Mouse (Mus musculus) kidney, embryonic 14.5 days (tissue): ENCODE results near the gene Tnks2. TPM values are rescaled to one million over a fixed set of nuclear protein-coding genes. Genes with fewer than 3 reads are reported as not detected.
"Not testable (repeated sequence)": the region's sequence is repeated elsewhere in the genome, so short reads cannot be mapped to it uniquely, and the experiment has no call there.

Source experiments
- ATAC-seq: fragments of 200-750 bp; cut with Nextera tagmentation; 2 replicates; pipeline ENCODE4 v1.8.0; 2017; ENCODE audit warnings: moderate number of reproducible peaks, mild to moderate bottlenecking, moderate TSS enrichment, moderate library complexity; ENCODE audit not compliant: low FRiP score, low TSS enrichment
- H3K27ac ChIP-seq: fragments of 300-500 bp; sonication (generic); 2 replicates; pipeline ENCODE4 v1.5.1; 2014; ENCODE audit warnings: low read depth, mild to moderate bottlenecking, low read length, moderate library complexity, mixed read lengths
- H3K27me3 ChIP-seq: fragments of 300-500 bp; sonication (generic); 2 replicates; pipeline ENCODE4 v1.6.1; 2014; ENCODE audit warnings: mild to moderate bottlenecking, low read length; ENCODE audit not compliant: control insufficient read depth, insufficient read depth
- H3K36me3 ChIP-seq: fragments of 300-500 bp; sonication (generic); 2 replicates; pipeline ENCODE4 v1.6.1; 2014; ENCODE audit warnings: low read length, mixed read lengths; ENCODE audit not compliant: control insufficient read depth, insufficient read depth
- H3K4me1 ChIP-seq: fragments of 300-500 bp; sonication (generic); 2 replicates; pipeline ENCODE4 v1.6.1; 2014; ENCODE audit warnings: low read length, mixed read lengths; ENCODE audit not compliant: control insufficient read depth, insufficient read depth
- H3K4me2 ChIP-seq: fragments of 300-500 bp; sonication (generic); replicated peaks from 2 replicates; pipeline ENCODE4 v1.6.1; 2014; ENCODE audit warnings: low read depth, mild to moderate bottlenecking, low read length
- H3K4me3 ChIP-seq: fragments of 300-500 bp; sonication (generic); 2 replicates; pipeline ENCODE4 v1.5.1; 2014; ENCODE audit warnings: mild to moderate bottlenecking, low read length
- H3K9ac ChIP-seq: fragments of 300-500 bp; sonication (generic); 2 replicates; pipeline ENCODE4 v1.6.1; 2014; ENCODE audit warnings: low read depth, mild to moderate bottlenecking, low read length, moderate library complexity
- H3K9me3 ChIP-seq: fragments of 300-500 bp; sonication (generic); 2 replicates; pipeline ENCODE4 v1.6.1; 2016; ENCODE audit warnings: low read length; ENCODE audit not compliant: control insufficient read depth
- WGBS: fragments of 180-500 bp; shearing (Covaris S2); extraction: QIAGEN DNeasy Blood & Tissue Kit; methylation state at CpG from one replicate; pipeline ENCODE4 v1.1.7; 2014; 5-methylcytosine and 5-hydroxymethylcytosine counted together
- polyA plus RNA-seq: library from polyadenylated mRNA; unstranded; fragments of >200 nt; fragmentation: Nextera tagmentation; extraction: Ambion mirVana; gene quantifications from 2 replicates; pipeline ENCODE4 v1.2.1, GENCODE M21; 2014

The Tnks2 gene
- polyA plus RNA-seq, 1 experiment from 2014 or later, result 93.9 TPM

GRCm38 (mm10) chr19:36818141-36818885 is 15.7 kb upstream of the Tnks2 start:
- peak; percentile 47; the same call in 1 of the 2 replicates for ATAC-seq
- 3% methylated on average over 21 of the region's 22 CpGs for WGBS
- no peaks in the 10 kb centered on the region for H3K9me3 ChIP-seq
- peak overlapping the region; percentile 44 for H3K4me3 ChIP-seq
- H3K9ac ChIP-seq, result peak overlapping the region; percentile 60
- H3K4me2 ChIP-seq, result peak overlapping the region; percentile 72
- peak overlapping the region; percentile 18; the same call in 1 of the 2 replicates for H3K27ac ChIP-seq
- no peaks in the 10 kb centered on the region for H3K4me1 ChIP-seq
- H3K27me3 ChIP-seq, result no peaks in the 10 kb centered on the region
- no peaks in the 10 kb centered on the region for H3K36me3 ChIP-seq

- H3K36me3 ChIP-seq, result no peaks in the 10 kb centered on the region
- no peaks in the 10 kb centered on the region for H3K27me3 ChIP-seq
- H3K4me2 ChIP-seq, result no peak overlapping the region
- H3K4me1 ChIP-seq, result no peaks in the 10 kb centered on the region
- H3K9ac ChIP-seq, result no peak overlapping the region
- no peak overlapping the region for H3K27ac ChIP-seq
- H3K4me3 ChIP-seq, result no peak overlapping the region
- no peaks in the 10 kb centered on the region for H3K9me3 ChIP-seq
- no peak for ATAC-seq
- WGBS, result 69% methylated on average over 6 of the region's 6 CpGs
These were observed 14.8 kb upstream of the Tnks2 start for GRCm38 (mm10) chr19:36819199-36819598.

GRCm38 (mm10) chr19:36820469-36820868 is 13.6 kb upstream of the Tnks2 start:
- Histone ChIP-seq H3K36me3 (no peaks in the 10 kb centered on the region), H3K4me2 (no peak overlapping the region), H3K9me3 (no peaks in the 10 kb centered on the region), H3K4me3 (no peak overlapping the region), H3K9ac (no peak overlapping the region), H3K27me3 (no peaks in the 10 kb centered on the region), H3K27ac (no peak overlapping the region), H3K4me1 (no peaks in the 10 kb centered on the region)
- no peak for ATAC-seq
- WGBS, result 70% methylated on average over 4 of the region's 4 CpGs

GRCm38 (mm10) chr19:36821301-36821700 is 12.7 kb upstream of the Tnks2 start:
- not testable (repeated sequence) for ATAC-seq, H3K9me3 ChIP-seq, H3K4me3 ChIP-seq, H3K4me1 ChIP-seq, H3K4me2 ChIP-seq, H3K9ac ChIP-seq, H3K27ac ChIP-seq, H3K36me3 ChIP-seq, H3K27me3 ChIP-seq
- 69% methylated on average over 6 of the region's 6 CpGs for WGBS

- Histone ChIP-seq H3K9me3 (no peaks in the 10 kb centered on the region), H3K4me3 (no peak overlapping the region), H3K4me2 (no peak overlapping the region), H3K36me3 (no peaks in the 10 kb centered on the region), H3K4me1 (no peaks in the 10 kb centered on the region), H3K27me3 (no peaks in the 10 kb centered on the region), H3K27ac (no peak overlapping the region), H3K9ac (no peak overlapping the region)
- WGBS, result 96% methylated on average over 4 of the region's 4 CpGs
- no peak for ATAC-seq
These were observed 11.3 kb upstream of the Tnks2 start for GRCm38 (mm10) chr19:36822701-36823100.

- no peaks in the 10 kb centered on the region for H3K4me1 ChIP-seq
- no peak for ATAC-seq
- WGBS, result 88% methylated on average over 5 of the region's 5 CpGs
- H3K4me2 ChIP-seq, result no peak overlapping the region
- H3K4me3 ChIP-seq, result no peak overlapping the region
- no peaks in the 10 kb centered on the region for H3K27me3 ChIP-seq
- H3K9ac ChIP-seq, result no peak overlapping the region
- H3K36me3 ChIP-seq, result no peaks in the 10 kb centered on the region
- H3K27ac ChIP-seq, result no peak overlapping the region
- H3K9me3 ChIP-seq, result no peaks in the 10 kb centered on the region
These were observed 6.4 kb upstream of the Tnks2 start for GRCm38 (mm10) chr19:36827650-36828049.

- H3K36me3 ChIP-seq, result no peaks in the 10 kb centered on the region
- no peak overlapping the region for H3K4me3 ChIP-seq
- H3K4me1 ChIP-seq, result peaks cover 6% of the 10 kb centered on the region
- no peaks in the 10 kb centered on the region for H3K27me3 ChIP-seq
- no peak for ATAC-seq
- H3K9ac ChIP-seq, result no peak overlapping the region
- no peak overlapping the region for H3K4me2 ChIP-seq
- WGBS, result 60% methylated on average over 8 of the region's 8 CpGs
- H3K9me3 ChIP-seq, result no peaks in the 10 kb centered on the region
- no peak overlapping the region for H3K27ac ChIP-seq
These were observed 5.7 kb upstream of the Tnks2 start for GRCm38 (mm10) chr19:36828322-36828721.

GRCm38 (mm10) chr19:36832951-36833787 is 863 bp upstream of the Tnks2 start:
- peaks cover 12% of the 10 kb centered on the region for H3K4me1 ChIP-seq
- H3K4me3 ChIP-seq, result peak overlapping the region; percentile 99
- WGBS, result 5% methylated on average over 19 of the region's 19 CpGs
- ATAC-seq, result no peak
- peak overlapping the region; percentile 99 for H3K9ac ChIP-seq
- H3K36me3 ChIP-seq, result peaks cover 3% of the 10 kb centered on the region
- peak overlapping the region; percentile 99 for H3K27ac ChIP-seq
- H3K9me3 ChIP-seq, result no peaks in the 10 kb centered on the region
- no peaks in the 10 kb centered on the region for H3K27me3 ChIP-seq
- H3K4me2 ChIP-seq, result peak overlapping the region; percentile 66
